Mouse (Mus musculus) lung, postnatal 36 days (tissue): Measurements from ENCODE around the gene Zfp790.
"Not testable (repeated sequence)": the region's sequence is repeated elsewhere in the genome, so short reads cannot be mapped to it uniquely, and the experiment has no call there.

Experiments used
- DNase-seq: peaks from one replicate; pipeline ENCODE4 v3.0.0; 2022; ENCODE audit warnings: mixed read lengths

Gene Zfp790

DNA sequence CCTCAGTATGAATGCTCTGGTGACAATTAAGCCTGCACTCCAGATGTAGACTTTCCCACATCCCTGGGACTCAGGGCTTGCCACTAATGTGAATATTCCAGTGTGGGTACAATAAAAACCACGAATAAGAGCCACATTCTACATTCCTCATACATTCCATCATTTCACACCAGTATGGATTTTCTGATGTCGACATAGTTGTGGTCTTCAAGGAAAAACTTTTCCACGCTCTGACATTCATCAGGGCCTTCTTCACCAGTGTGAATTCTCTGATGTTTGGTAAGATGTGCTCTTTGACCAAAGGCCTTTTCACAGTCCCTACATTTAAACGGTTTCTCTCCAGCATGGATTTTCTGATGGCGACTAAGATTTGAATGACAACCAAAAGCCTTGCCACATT is 28.7 kb downstream of the Zfp790 start:
- DNase-seq: no peak

- DNase-seq: no peak
Observed at GRCm38 (mm10) chr7:29852831-29853218, 36.9 kb downstream of the Zfp790 start.

DNA sequence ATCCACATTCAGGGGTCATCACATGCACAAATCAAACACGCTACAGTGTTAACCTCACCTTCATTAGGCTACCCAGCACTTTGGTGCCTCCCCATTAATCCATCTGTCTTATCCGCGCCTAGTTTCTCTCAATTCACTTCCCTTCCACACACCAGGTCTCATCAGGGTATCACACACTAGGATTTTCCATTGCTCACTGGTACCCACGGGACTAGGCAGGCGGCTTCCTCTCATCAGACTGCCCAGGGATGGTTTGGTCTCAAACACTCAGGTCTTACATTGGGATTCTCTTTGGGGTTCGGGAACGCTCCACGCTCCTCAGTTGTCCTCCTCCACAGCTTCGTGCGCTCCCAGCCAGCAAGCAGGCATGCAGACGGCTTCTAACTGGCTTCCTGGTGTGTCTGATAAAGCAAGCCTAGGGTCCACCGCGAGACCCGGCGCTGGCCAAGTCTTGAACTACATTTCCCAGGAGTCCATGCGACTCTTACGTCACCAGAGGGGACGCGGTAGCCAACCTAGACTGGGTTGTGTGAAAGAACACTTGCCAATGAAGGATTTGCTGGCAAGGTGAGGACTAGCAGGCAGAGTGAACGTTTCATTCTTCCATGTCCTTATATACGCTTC is 37.4 kb downstream of the Zfp790 start, which contains the start of gene Zfp940:
Gene Zfp940 (minus strand): TSS at position 451 of the 624 bp plus-strand sequence.
- peak; percentile 92 for DNase-seq

- DNase-seq: peak; percentile 96
Observed at GRCm38 (mm10) chr7:29859532-29860517, 43.9 kb downstream of the Zfp790 start, which contains the start of gene Zfp420. TSS of gene Zfp420 (plus strand) at chr7:29859979.

- DNase-seq: no peak
Observed at GRCm38 (mm10) chr7:29861660-29862059, 45.7 kb downstream of the Zfp790 start.

- DNase-seq: no peak
Observed at GRCm38 (mm10) chr7:29874256-29874655, 58.3 kb downstream of the Zfp790 start.

GRCm38 (mm10) chr7:29877561-29877960 is 61.6 kb downstream of the Zfp790 start:
- DNase-seq: not testable (repeated sequence)

GRCm38 (mm10) chr7:29880056-29880455 is 64.1 kb downstream of the Zfp790 start:
- DNase-seq: no peak
